Mouse (Mus musculus): Measurements from ENCODE around the gene Mthfd1. TPM values are rescaled to one million over a fixed set of nuclear protein-coding genes. Genes with fewer than 3 reads are reported as not detected.

Gene Mthfd1
- polyA plus RNA-seq, 1 experiment from 2014 or later, result 52.5 TPM

GRCm38 (mm10) chr12:76285418-76285817 lies 30.3 kb downstream of the Mthfd1 start:
- Histone ChIP-seq H3K4me3 (no peak overlapping the region), H3K9me3 (no peaks in the 10 kb centered on the region), H3K4me2 (replicated peaks) (no peak overlapping the region), H3K4me1 (peaks cover 22% of the 10 kb centered on the region), H3K27ac (replicated peaks) (no peak overlapping the region), H3K36me3 (peaks cover 31% of the 10 kb centered on the region), H3K27me3 (no peaks in the 10 kb centered on the region), H3K9ac (replicated peaks) (no peak overlapping the region)
- WGBS, result 95% methylated on average over 6 of the region's 6 CpGs
- ATAC-seq (ENCODE audit: low FRiP score, low read depth), result no peak

GRCm38 (mm10) chr12:76287986-76288385 lies 32.9 kb downstream of the Mthfd1 start:
- H3K36me3 ChIP-seq, result peaks cover 39% of the 10 kb centered on the region
- no peaks in the 10 kb centered on the region for H3K9me3 ChIP-seq
- no peak overlapping the region for H3K4me3 ChIP-seq
- ATAC-seq (ENCODE audit: low FRiP score, low read depth), result peak; percentile 56; the same call in 1 of the 2 replicates
- peaks cover 16% of the 10 kb centered on the region for H3K4me1 ChIP-seq
- no peak overlapping the region for H3K9ac ChIP-seq (replicated peaks)
- peak overlapping the region; percentile 74 for H3K27ac ChIP-seq (replicated peaks)
- WGBS, result 43% methylated on average over 8 of the region's 8 CpGs
- no peaks in the 10 kb centered on the region for H3K27me3 ChIP-seq
- no peak overlapping the region for H3K4me2 ChIP-seq (replicated peaks)

- H3K9ac ChIP-seq (replicated peaks), result no peak overlapping the region
- H3K27ac ChIP-seq (replicated peaks), result peak overlapping the region; percentile 52
These were observed 33.4 kb downstream of the Mthfd1 start for GRCm38 (mm10) chr12:76288494-76288893.

GRCm38 (mm10) chr12:76289428-76289827 lies 34.3 kb downstream of the Mthfd1 start:
- Histone ChIP-seq H3K27ac (replicated peaks) (no peak overlapping the region), H3K27me3 (no peaks in the 10 kb centered on the region), H3K4me1 (peaks cover 16% of the 10 kb centered on the region), H3K9me3 (no peaks in the 10 kb centered on the region), H3K4me3 (no peak overlapping the region), H3K9ac (replicated peaks) (no peak overlapping the region), H3K4me2 (replicated peaks) (no peak overlapping the region), H3K36me3 (peaks cover 38% of the 10 kb centered on the region)
- no peak for ATAC-seq (ENCODE audit: low FRiP score, low read depth)
- WGBS, result 96% methylated on average over 12 of the region's 12 CpGs

More at GRCm38 (mm10) chr12:76288494-76288893, 33.4 kb downstream of the Mthfd1 start:
- H3K4me3 ChIP-seq, result no peak overlapping the region
- no peaks in the 10 kb centered on the region for H3K9me3 ChIP-seq
- peak; percentile 54; the same call in 1 of the 2 replicates for ATAC-seq (ENCODE audit: low FRiP score, low read depth)
- peaks cover 16% of the 10 kb centered on the region for H3K4me1 ChIP-seq
- H3K27me3 ChIP-seq, result no peaks in the 10 kb centered on the region
- WGBS, result 48% methylated on average over 5 of the region's 5 CpGs
- no peak overlapping the region for H3K4me2 ChIP-seq (replicated peaks)
- H3K36me3 ChIP-seq, result peaks cover 36% of the 10 kb centered on the region

- Histone ChIP-seq H3K9ac (replicated peaks) (no peak overlapping the region), H3K36me3 (peaks cover 43% of the 10 kb centered on the region), H3K27me3 (no peaks in the 10 kb centered on the region), H3K9me3 (no peaks in the 10 kb centered on the region), H3K4me2 (replicated peaks) (no peak overlapping the region), H3K27ac (replicated peaks) (no peak overlapping the region), H3K4me3 (no peak overlapping the region), H3K4me1 (peaks cover 16% of the 10 kb centered on the region)
- 95% methylated on average over 2 of the region's 2 CpGs for WGBS
- ATAC-seq (ENCODE audit: low FRiP score, low read depth), result no peak
These were observed 35.2 kb downstream of the Mthfd1 start for GRCm38 (mm10) chr12:76290271-76290670.

- Histone ChIP-seq H3K9ac (replicated peaks) (no peak overlapping the region), H3K36me3 (peaks cover 63% of the 10 kb centered on the region), H3K27ac (replicated peaks) (no peak overlapping the region), H3K4me3 (no peak overlapping the region), H3K4me2 (replicated peaks) (no peak overlapping the region), H3K27me3 (no peaks in the 10 kb centered on the region), H3K9me3 (no peaks in the 10 kb centered on the region), H3K4me1 (peaks cover 6% of the 10 kb centered on the region; the same call in 1 of the 2 replicates)
- WGBS, result 70% methylated on average over 7 of the region's 7 CpGs
- ATAC-seq (ENCODE audit: low FRiP score, low read depth), result no peak
These were observed 38.1 kb downstream of the Mthfd1 start for GRCm38 (mm10) chr12:76293192-76293591.

- no peaks in the 10 kb centered on the region for H3K27me3 ChIP-seq
- H3K9me3 ChIP-seq, result no peaks in the 10 kb centered on the region
- H3K9ac ChIP-seq (replicated peaks), result no peak overlapping the region
- no peak overlapping the region for H3K27ac ChIP-seq (replicated peaks)
- WGBS, result 88% methylated on average over 5 of the region's 5 CpGs
- H3K4me1 ChIP-seq, result no peaks in the 10 kb centered on the region
- no peak overlapping the region for H3K4me3 ChIP-seq
- peaks cover 49% of the 10 kb centered on the region for H3K36me3 ChIP-seq
- H3K4me2 ChIP-seq (replicated peaks), result no peak overlapping the region
- no peak for ATAC-seq (ENCODE audit: low FRiP score, low read depth)
These were observed 42.7 kb downstream of the Mthfd1 start for GRCm38 (mm10) chr12:76297830-76298229.

- H3K27ac ChIP-seq (replicated peaks), result no peak overlapping the region
- H3K36me3 ChIP-seq, result peaks cover 60% of the 10 kb centered on the region
- no peak overlapping the region for H3K4me2 ChIP-seq (replicated peaks)
- no peaks in the 10 kb centered on the region for H3K27me3 ChIP-seq
- WGBS, result 96% methylated on average over 9 of the region's 9 CpGs
- ATAC-seq (ENCODE audit: low FRiP score, low read depth), result no peak
- H3K9me3 ChIP-seq, result no peaks in the 10 kb centered on the region
- no peaks in the 10 kb centered on the region for H3K4me1 ChIP-seq
- no peak overlapping the region for H3K9ac ChIP-seq (replicated peaks)
- H3K4me3 ChIP-seq, result no peak overlapping the region
These were observed 44.3 kb downstream of the Mthfd1 start for GRCm38 (mm10) chr12:76299361-76299906.

- no peaks in the 10 kb centered on the region for H3K9me3 ChIP-seq
- no peak for ATAC-seq (ENCODE audit: low FRiP score, low read depth)
- H3K36me3 ChIP-seq, result peaks cover 55% of the 10 kb centered on the region
- no peak overlapping the region for H3K27ac ChIP-seq (replicated peaks)
- H3K9ac ChIP-seq (replicated peaks), result no peak overlapping the region
- no peaks in the 10 kb centered on the region for H3K4me1 ChIP-seq
- no peak overlapping the region for H3K4me2 ChIP-seq (replicated peaks)
- H3K27me3 ChIP-seq, result no peaks in the 10 kb centered on the region
- H3K4me3 ChIP-seq, result no peak overlapping the region
- WGBS, result 91% methylated on average over 10 of the region's 10 CpGs
These were observed 45.3 kb downstream of the Mthfd1 start for GRCm38 (mm10) chr12:76300367-76300766.

GRCm38 (mm10) chr12:76303474-76303873 lies 48.4 kb downstream of the Mthfd1 start:
- no peak overlapping the region for H3K4me3 ChIP-seq
- 96% methylated on average over 11 of the region's 11 CpGs for whole genome bisulfite sequencing
- H3K9me3 ChIP-seq, result no peaks in the 10 kb centered on the region
- peaks cover 34% of the 10 kb centered on the region for H3K36me3 ChIP-seq
- H3K4me1 ChIP-seq, result peaks cover 9% of the 10 kb centered on the region
- no peak overlapping the region for H3K27ac ChIP-seq (replicated peaks)
- no peaks in the 10 kb centered on the region for H3K27me3 ChIP-seq
- no peak overlapping the region for H3K4me2 ChIP-seq (replicated peaks)
- no peak for ATAC-seq (ENCODE audit: low FRiP score, low read depth)
- H3K9ac ChIP-seq (replicated peaks), result no peak overlapping the region

- H3K36me3 ChIP-seq, result peaks cover 28% of the 10 kb centered on the region
- H3K9me3 ChIP-seq, result no peaks in the 10 kb centered on the region
- H3K27ac ChIP-seq (replicated peaks), result no peak overlapping the region
- ATAC-seq (ENCODE audit: low FRiP score, low read depth), result no peak
- no peak overlapping the region for H3K9ac ChIP-seq (replicated peaks)
- H3K4me3 ChIP-seq, result no peak overlapping the region
- 75% methylated on average over 4 of the region's 4 CpGs for WGBS
- peaks cover 9% of the 10 kb centered on the region for H3K4me1 ChIP-seq
- H3K27me3 ChIP-seq, result no peaks in the 10 kb centered on the region
- no peak overlapping the region for H3K4me2 ChIP-seq (replicated peaks)
These were observed 49.1 kb downstream of the Mthfd1 start for GRCm38 (mm10) chr12:76304199-76304598.

GRCm38 (mm10) chr12:76305107-76305506 lies 50.0 kb downstream of the Mthfd1 start:
- Histone ChIP-seq H3K9me3 (no peaks in the 10 kb centered on the region), H3K9ac (replicated peaks) (no peak overlapping the region), H3K27ac (replicated peaks) (no peak overlapping the region), H3K4me1 (peaks cover 9% of the 10 kb centered on the region), H3K4me3 (no peak overlapping the region), H3K36me3 (peaks cover 25% of the 10 kb centered on the region), H3K4me2 (replicated peaks) (no peak overlapping the region), H3K27me3 (no peaks in the 10 kb centered on the region)
- no peak for ATAC-seq (ENCODE audit: low FRiP score, low read depth)
- 92% methylated on average over 8 of the region's 8 CpGs for WGBS
